Mouse (Mus musculus): Measurements from ENCODE around the gene Scaper. TPM values are rescaled to one million over a fixed set of nuclear protein-coding genes. Genes with fewer than 3 reads are reported as not detected.

Scaper gene
- 10 to 100 TPM; 30.9 to 33.8 TPM for total RNA-seq (2021)
- long read RNA-seq, experiment 1, full-length matches to known transcripts: 13 of 20 reads
- long read RNA-seq, experiment 1, partial matches to known transcripts: 4 of 20 reads
- long read RNA-seq, experiment 1, other reads (novel, unspliced or antisense): 3 of 20 reads
- long read RNA-seq, experiment 2, full-length matches to known transcripts: 14 of 17 reads
- long read RNA-seq, experiment 2, partial matches to known transcripts: 1 of 17 reads
- long read RNA-seq, experiment 2, other reads (novel, unspliced or antisense): 2 of 17 reads

DNA sequence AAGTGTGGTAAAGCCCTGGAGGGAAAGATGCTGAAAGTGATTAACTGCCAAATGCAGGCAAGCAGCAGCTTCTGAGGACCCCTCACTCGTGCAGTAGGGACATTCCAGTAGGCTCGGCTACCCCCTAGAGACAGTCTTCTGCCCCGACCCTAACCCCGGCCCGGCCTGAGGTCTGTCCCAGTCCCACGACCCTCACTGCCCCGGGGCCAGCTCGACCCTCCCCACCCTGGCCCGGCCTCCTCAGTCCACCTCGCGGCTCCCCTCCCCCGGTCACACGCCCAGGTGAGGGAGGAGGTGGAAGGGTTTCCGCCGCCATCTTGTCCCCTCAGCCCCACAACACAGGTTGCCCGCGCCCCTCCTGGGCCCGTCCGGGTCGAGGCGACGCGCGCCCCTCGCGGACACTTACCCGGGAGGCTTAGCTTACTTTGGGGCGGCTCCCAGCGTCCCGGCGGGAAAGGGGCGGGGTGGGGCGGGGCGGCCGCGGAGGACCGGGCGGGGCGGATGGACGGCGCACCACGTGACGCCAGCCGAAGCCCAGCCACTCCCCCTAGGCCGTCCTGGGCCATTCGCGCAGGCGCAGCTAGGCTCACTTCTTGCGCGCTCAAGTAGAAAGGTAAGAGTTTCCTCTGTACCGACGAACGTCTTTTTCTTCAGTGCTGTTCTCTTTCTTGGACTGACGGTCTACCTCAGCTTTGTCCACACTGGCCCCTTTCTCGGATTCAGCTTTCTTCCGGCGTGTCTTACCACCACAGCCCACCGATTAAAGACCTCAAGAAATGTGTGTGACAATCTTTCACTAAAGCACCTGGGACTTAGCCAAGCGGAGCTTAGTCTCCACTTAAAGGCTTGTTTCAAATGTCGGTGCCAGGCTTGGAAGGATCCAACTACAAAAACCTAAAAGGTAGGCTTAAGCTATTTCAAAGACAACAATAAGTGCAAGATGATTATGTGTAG, at the start of gene Scaper:
Scaper (minus strand) TSS at position 456 of the 954 bp plus-strand sequence.
- DNase-seq (ENCODE audit: low spot score in 2 of 2): peak; percentile 78 to 87
- intact Hi-C loops (cut with DNase I): loop anchor here (10.0 kb wide), 1 partner anchor 107 kb away; the partner anchor contains the start of gene Rcn2

DNA sequence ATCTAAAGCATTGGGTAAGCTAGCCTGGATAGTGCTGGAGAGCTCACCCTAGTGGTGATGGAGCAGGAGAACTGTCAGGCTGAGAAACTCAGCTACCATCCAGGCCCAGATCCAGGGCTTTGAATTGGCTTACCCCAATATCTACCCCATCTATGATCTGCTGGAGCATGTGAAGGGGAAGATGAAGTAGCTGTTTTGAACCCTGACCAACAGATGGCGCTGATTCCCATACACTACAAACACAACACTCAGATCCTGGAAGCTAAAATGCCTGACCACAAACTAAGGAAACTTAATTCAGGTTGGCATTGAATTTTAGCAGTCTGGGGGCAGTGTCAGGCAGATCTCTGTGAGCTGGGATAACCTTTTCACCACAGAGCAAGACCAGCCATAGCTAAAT, 8.9 kb upstream of the Scaper start:
- intact Hi-C loops (cut with DNase I): no loop called here
- DNase-seq (ENCODE audit: low spot score in 2 of 2): peak; percentile 26 to 42

DNA sequence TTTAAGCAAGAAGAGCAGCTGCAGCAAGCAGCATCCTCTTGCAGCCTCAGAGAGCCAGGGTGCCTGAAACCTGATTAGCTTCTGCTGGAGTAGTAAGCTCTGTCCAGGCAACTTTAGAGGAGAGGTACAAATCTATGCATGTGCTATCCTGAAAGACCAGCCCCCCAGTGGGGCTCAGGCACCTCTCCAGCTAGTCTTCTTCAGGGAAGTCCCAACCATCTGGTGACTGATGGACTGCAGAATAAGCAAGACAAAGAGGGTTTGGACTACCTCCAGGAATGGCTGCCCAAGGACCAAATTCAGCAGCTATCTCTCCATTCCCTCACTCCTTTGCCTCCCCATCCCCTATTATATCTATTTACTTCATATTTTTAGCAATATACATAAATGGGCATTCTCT, 3.4 kb upstream of the Scaper start:
- intact Hi-C loops (cut with DNase I): no loop called here
- DNase-seq (ENCODE audit: low spot score in 2 of 2): no peak

DNA sequence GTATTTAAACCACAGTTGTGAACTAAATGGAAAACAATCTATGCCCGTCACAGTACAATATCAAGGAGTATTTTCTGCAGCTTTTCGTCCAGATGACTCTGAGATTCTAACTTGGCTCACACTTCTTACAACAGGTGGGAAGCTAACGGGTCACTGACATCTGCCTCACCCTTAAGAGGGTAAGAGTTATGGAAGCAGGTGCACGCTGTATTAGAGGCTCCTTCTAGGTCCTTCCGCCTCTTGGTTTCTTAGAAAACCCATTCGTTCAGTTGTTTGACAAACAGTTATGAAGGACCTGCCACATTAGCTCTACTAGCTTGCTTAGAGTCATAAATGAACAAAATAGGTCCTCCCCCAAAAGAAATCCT, 683 bp upstream of the Scaper start:
- no peak for DNase-seq (ENCODE audit: low spot score in 2 of 2)
- intact Hi-C loops (cut with DNase I): loop anchor here (10.0 kb wide), 1 partner anchor 106 kb away; the partner anchor contains the start of gene Rcn2

DNA sequence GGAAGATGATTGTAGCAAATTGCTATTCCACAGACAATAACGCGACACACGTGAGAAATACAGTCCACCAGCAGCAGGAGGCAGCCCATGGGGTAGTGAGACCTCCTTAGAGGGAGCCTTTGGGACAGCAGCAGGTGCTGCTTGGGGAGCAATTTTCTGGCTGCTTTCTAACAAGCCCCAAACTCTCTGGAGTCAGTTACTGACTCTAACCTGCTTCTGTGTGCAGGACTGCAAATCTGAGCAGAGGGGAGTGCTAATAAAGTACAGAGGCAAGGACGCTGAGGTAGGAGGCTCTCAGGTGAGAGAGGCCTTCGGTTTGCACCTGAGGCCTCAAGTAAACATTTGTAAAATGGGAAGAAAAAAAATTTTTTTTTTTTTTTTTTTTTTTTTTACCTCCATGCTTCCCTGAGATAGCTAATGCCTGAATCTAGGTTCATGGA, 675 bp downstream of the Scaper start:
- peak in 1 of 2 experiments; percentile 7 for DNase-seq (ENCODE audit: low spot score in 2 of 2)
- intact Hi-C loops (cut with DNase I): loop anchor here (10.0 kb wide), 1 partner anchor 108 kb away; the partner anchor contains the start of gene Rcn2

DNA sequence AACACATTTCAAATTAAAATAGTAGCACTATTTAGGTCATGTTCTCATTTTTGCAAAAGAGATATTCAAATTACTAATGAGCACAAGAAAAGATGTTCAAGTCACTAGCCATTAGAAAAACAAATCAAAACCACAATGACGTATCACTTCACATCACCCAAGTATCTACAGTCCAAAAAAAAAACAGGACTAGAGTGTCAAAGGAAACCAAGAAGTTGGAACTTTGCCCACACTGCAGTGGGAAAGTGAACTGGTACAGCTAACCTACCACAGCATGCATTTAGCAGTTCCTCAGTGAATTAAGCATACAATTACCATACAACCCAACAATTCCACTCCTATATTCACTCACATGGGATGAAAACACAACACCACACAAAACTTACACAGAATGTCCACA, 5.4 kb downstream of the Scaper start:
- no peak for DNase-seq (ENCODE audit: low spot score in 2 of 2)
- intact Hi-C loops (cut with DNase I): loop anchor here (10.0 kb wide), 1 partner anchor 112 kb away; the partner anchor contains the start of gene Rcn2

DNA sequence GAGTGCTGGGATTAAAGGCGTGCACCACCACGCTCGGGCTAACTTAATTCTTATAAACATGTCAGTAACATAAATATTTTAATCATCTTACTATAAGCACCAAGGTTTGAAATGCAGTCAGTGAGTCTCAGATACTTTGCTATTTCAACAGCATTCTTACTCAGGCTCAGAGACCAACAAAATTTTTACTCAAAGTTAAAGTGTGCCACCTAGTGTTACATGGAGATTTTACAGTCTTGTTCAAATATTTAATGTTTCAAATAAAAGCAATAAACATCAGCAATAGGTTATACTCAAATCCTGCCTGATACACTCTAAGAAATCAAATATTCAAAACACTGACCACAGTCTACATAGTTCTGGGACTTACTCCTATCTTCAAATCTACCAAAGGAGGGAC, 19.3 kb downstream of the Scaper start:
- peak; percentile 21 to 51 for DNase-seq (ENCODE audit: low spot score in 2 of 2)
- intact Hi-C loops (cut with DNase I): loop anchor here (5.0 kb wide), 1 partner anchor 491 kb away; no protein-coding TSS in a partner anchor

DNA sequence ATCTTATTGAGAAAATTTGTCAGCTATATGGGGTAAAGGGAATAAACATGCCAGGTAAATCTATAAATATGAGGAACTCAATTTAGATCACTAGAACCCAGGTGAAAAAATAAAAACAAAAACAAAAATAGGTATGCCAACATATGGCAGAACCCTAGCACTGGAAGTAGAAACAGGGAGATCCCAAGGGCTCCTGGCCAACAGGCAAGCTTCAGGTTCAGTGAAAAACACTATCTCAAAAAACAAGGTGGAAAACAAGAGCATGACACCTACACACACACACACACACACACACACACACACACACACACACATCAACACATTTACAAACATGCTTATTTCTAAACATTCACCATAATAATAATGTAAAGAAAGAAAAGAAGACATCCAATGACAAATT, 21.2 kb downstream of the Scaper start:
- intact Hi-C loops (cut with DNase I): loop anchor here (5.0 kb wide), 1 partner anchor 489 kb away; no protein-coding TSS in a partner anchor
- no peak for DNase-seq (ENCODE audit: low spot score in 2 of 2)

DNA sequence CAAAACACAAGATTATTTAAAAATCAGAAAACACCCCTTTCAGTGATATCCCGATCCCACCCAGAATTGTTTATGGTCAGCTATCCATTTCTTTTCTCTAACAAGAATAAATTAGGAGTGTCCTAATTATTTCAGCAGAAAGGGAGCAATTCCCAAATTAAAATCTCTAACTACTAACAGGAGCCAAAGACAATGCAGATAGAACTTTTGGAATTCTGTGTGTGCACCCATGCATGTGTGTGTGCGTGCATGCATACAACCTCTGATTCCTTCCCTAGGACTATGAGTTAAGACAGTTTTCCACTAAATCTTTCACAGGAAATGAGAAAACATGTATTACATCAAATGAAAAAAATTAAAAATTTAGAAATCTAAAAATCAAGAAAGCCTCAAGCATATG, 26.4 kb downstream of the Scaper start:
- DNase-seq (ENCODE audit: low spot score in 2 of 2): no peak
- intact Hi-C loops (cut with DNase I): no loop called here

DNA sequence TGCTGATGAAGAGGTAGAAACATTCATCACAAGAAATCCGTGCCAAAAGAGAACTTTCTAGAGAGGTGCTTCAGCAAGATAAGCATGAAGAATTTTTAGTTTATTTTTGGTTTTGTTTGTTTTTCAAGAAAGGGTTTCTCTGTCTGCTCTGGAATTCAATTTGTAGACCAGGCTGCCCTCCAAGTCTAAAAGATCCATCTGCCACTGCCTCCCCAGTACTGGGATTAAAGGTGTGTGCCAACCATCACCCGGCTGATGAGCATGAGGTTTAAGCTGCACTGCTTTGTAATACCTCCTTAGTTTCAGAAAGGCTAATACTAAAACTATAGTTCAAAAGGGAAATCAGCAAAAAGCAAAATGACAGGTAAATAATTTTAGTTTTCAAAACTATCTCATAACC, 35.0 kb downstream of the Scaper start:
- no peak for DNase-seq (ENCODE audit: low spot score in 2 of 2)
- intact Hi-C loops (cut with DNase I): no loop called here

DNA sequence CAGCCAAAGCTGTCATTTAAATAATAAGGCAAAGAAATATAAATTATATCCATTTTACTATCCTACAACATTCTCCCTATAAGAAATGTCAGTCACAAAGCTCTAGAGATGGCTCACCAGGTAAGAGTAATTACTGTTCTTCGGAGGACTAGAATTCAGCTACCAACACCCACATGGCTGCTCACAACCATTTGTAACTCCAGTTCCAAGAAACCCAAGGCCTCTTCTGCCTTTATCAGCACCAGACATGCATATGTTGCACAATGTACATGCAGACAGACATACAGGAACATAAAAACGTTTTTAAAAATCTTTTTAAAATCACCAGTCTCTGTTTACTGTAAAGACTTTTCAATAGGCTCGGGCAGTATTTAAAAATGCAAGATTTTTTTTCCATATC, 36.3 kb downstream of the Scaper start:
- no peak for DNase-seq (ENCODE audit: low spot score in 2 of 2)
- intact Hi-C loops (cut with DNase I): no loop called here

DNA sequence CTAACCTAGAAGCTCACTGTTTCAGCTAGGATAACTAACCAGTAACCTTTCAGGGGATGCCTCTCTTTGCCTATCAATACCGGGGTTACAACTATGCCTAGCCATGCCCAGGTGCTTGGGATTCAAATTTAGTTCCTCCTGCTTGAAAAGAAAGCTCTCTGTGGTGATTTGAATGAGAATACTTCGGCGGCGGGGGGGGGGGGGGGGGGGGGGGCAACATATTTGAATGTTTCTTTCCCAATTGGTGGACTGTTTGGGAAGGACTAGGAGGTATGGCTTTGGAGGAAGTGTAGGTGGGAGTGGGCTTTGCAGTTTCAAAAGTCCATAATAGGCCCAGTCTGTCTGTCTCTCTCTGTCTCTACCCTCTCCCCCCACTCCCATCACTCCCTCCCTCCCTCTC, 37.4 kb downstream of the Scaper start:
- intact Hi-C loops (cut with DNase I): no loop called here
- no peak for DNase-seq (ENCODE audit: low spot score in 2 of 2)

DNA sequence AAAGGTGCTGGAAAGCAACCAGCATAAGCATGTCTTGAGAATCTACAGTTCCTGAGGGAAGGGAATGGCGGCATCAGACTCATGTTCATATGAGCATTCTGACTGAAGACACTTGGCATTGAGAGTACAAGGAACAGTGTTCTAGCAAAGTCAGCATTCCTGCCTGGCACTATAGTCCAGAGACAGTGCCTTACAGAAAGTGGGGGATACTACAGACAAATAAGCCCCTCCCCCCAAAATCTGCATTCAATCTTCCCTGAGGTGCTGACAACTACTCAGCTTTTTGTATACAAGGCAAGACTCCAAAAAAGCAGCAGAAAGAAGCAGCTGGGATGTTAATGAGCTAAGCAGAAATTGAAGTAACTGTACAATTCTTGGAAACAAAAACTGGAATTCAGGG, 59.9 kb downstream of the Scaper start:
- intact Hi-C loops (cut with DNase I): no loop called here
- peak in 1 of 2 experiments; percentile 12 for DNase-seq (ENCODE audit: low spot score in 2 of 2)

DNA sequence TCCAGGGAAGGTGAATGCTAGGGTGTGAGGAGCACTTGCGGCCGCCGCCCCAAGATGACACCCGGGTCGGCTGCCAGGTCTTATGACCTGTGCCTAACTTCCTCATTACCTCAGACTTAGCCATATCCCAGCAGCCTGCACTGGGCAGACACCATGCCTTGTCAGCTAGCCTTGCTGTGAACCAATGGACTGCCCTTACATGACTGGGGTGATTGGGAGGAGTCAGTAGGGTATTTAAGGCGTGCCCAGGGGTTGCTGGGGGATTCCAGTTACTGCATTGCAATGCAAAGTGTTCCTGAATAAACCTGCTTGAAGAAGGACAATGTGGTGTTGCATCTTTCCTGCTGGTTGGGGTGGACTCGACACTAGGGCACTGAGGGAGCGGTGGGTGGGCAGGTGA, 148.5 kb downstream of the Scaper start:
- intact Hi-C loops (cut with DNase I): no loop called here
- no peak for DNase-seq (ENCODE audit: low spot score in 2 of 2)

DNA sequence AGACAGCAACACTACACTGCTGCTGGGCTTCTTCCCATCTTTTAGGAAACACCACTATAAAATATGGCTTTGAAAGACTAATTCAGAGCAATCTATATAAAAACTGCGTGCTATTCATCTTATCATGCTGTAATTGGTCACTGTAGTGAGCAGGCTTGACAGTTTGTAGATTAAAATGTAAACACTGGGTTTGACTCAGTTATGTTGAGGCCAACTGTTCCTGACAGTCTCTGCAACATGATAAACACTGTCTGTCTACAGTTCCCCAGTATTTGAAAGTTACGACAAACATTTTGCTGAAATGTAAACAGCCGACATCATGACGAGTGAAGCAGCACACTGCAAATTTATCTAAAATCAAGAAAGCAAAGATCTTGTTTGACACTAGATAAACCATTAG, 225.9 kb downstream of the Scaper start:
- intact Hi-C loops (cut with DNase I): no loop called here
- no peak for DNase-seq (ENCODE audit: low spot score in 2 of 2)

DNA sequence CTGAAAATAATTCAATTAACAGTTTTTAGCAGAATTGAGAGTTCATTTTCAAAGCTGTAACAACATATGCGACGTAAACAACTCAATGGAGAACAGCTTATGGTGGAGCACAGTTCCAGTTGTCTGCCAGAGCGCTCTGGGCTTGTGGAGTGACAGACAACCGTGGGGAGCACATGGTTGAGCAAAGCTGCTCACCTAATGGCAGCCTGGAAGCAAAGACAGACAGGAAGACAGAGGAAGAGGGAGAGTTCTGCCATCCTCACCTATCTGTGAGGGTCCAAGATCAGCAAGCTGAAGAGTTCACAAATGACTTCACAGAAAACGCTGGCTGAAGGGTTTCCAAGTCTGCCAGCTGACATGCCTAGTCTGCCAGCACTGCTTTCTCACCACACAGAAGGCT, 227.4 kb downstream of the Scaper start:
- intact Hi-C loops (cut with DNase I): no loop called here
- DNase-seq (ENCODE audit: low spot score in 2 of 2): no peak

DNA sequence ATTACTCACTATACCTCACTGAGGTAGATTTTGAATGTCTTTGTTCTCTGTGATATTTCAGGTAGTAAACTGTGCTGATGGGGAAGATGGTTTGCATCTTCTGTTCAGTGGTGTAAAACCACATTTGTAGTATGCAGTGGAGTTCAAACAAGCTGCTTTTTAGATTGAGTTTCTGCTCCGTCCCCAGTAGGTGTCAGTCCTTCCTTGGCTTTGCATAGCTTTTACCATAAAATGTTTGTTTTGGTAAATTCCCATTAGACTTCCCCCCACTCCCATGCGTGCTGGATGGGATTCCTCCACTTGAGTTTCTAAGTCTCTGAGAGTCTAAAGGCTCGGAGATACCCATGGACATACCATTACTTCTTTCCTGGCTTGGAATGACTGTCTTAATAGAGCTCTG, 231.3 kb downstream of the Scaper start:
- no peak for DNase-seq (ENCODE audit: low spot score in 2 of 2)
- intact Hi-C loops (cut with DNase I): no loop called here

DNA sequence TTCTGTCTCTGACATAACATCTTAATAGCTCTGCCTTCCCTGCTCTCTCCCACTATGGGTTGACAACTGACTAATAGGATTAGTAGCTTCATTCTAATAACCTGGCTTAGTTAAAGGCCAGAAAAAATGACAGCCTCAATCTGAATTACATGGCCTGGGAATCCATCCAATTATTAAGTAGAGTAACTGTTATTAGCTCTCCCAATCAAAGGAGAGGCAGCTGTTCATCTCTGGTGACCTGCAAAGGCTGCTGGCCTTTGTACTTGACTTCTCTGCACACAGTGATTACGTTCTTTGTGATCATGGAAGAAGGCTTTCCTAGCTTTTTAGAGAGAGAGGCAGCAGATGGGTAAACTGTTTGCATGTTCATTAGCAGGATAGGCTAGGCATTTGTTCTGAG, 242.6 kb downstream of the Scaper start:
- no peak for DNase-seq (ENCODE audit: low spot score in 2 of 2)
- intact Hi-C loops (cut with DNase I): no loop called here

DNA sequence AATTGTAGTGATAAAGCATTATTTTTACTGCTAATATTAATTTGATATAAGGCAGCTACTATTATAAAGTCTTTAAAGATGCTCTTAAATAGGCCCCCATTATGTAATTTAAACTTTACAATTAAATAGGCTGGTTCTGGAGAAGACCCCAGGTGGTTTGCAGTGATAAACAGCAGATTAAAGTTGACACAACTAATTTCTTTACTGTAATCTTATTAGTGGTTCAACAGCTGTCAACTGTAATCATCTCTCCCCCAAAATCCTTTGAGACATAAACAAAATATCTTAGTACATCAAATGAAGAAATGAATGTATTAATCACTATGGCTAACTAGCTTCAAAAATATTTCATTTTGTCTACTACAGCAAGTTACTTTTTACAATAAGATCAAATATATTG, 260.8 kb downstream of the Scaper start:
- no peak for DNase-seq (ENCODE audit: low spot score in 2 of 2)
- intact Hi-C loops (cut with DNase I): no loop called here

DNA sequence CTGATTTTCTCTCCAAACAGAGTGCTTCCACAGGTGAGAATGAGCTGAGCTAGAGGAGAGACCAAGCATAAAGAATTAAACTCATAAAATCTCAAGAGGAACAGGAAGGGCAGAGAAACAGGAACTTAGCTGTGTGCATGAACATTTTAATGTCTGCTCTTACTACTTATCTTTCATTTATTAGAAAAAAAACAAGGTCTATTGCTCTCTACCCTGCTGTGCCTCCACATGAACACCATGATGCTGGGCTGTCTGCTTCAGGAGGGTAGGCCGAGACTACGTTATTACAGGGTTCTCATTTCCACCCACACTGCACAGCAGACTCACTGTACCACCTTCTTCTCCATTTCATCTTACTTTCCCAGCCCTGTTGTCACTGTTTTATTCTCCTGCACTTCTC, 291.5 kb downstream of the Scaper start:
- no peak for DNase-seq (ENCODE audit: low spot score in 2 of 2)
- intact Hi-C loops (cut with DNase I): no loop called here

Data from left cerebral cortex, postnatal 14 days (tissue).